Mouse (Mus musculus) liver, embryonic 11.5 days (tissue): ENCODE measurements around the gene Slc25a22. TPM values are rescaled to one million over a fixed set of nuclear protein-coding genes. Genes with fewer than 3 reads are reported as not detected.

Experiments used
- ATAC-seq: fragments of 200-750 bp; cut with Nextera tagmentation; replicated peaks from 2 replicates; pipeline ENCODE4 v1.8.0; 2017; ENCODE audit warnings: moderate number of reproducible peaks, mild to moderate bottlenecking, moderate TSS enrichment, moderate library complexity; ENCODE audit not compliant: low FRiP score
- DNase-seq: peaks from one replicate; pipeline ENCODE4 v3.0.0-alpha.2; 2017; ENCODE audit warnings: low spot score
- H3K27ac ChIP-seq: fragments of 300-500 bp; sonication (generic); 2 replicates; pipeline ENCODE4 v1.5.1; 2014; ENCODE audit warnings: mild to moderate bottlenecking, low read depth, low read length, control low read depth
- H3K27me3 ChIP-seq: fragments of 300-500 bp; sonication (generic); replicated peaks from 2 replicates; pipeline ENCODE4 v1.6.1; 2014; ENCODE audit warnings: low read length, mixed read lengths; ENCODE audit not compliant: control insufficient read depth, insufficient read depth
- H3K36me3 ChIP-seq: fragments of 300-500 bp; sonication (generic); 2 replicates; pipeline ENCODE4 v1.6.1; 2014; ENCODE audit warnings: mild to moderate bottlenecking, low read length, moderate library complexity, mixed read lengths; ENCODE audit not compliant: control insufficient read depth, insufficient read depth
- H3K4me1 ChIP-seq: fragments of 300-500 bp; sonication (generic); replicated peaks from 2 replicates; pipeline ENCODE4 v1.6.1; 2014; ENCODE audit warnings: low read length, mixed read lengths; ENCODE audit not compliant: control insufficient read depth, insufficient read depth
- H3K4me2 ChIP-seq: fragments of 300-500 bp; sonication (generic); 2 replicates; pipeline ENCODE4 v1.6.1; 2014; ENCODE audit warnings: mild to moderate bottlenecking, control low read depth, moderate library complexity
- H3K4me3 ChIP-seq: fragments of 300-500 bp; sonication (generic); 2 replicates; pipeline ENCODE4 v1.5.1; 2014; ENCODE audit warnings: low read depth, low read length, control low read depth
- H3K9ac ChIP-seq: fragments of 300-500 bp; sonication (generic); 2 replicates; pipeline ENCODE4 v1.6.1; 2014; ENCODE audit warnings: low read depth, low read length, control low read depth
- H3K9me3 ChIP-seq: fragments of 300-500 bp; sonication (generic); 2 replicates; pipeline ENCODE4 v1.6.1; 2016; ENCODE audit warnings: low read length, inconsistent platforms, mixed read lengths; ENCODE audit not compliant: control insufficient read depth
- WGBS: fragments of 180-500 bp; shearing (Covaris S2); extraction: QIAGEN DNeasy Blood & Tissue Kit; methylation state at CpG from one replicate; pipeline ENCODE4 v1.1.7; 2014; 5-methylcytosine and 5-hydroxymethylcytosine counted together
- polyA plus RNA-seq: library from polyadenylated mRNA; unstranded; fragments of >200 nt; fragmentation: Nextera tagmentation; extraction: Ambion mirVana; gene quantifications from 2 replicates; pipeline ENCODE4 v1.2.1, GENCODE M21; 2014

The Slc25a22 gene
- polyA plus RNA-seq, 1 experiment from 2014 or later, result 36.9 TPM

DNA sequence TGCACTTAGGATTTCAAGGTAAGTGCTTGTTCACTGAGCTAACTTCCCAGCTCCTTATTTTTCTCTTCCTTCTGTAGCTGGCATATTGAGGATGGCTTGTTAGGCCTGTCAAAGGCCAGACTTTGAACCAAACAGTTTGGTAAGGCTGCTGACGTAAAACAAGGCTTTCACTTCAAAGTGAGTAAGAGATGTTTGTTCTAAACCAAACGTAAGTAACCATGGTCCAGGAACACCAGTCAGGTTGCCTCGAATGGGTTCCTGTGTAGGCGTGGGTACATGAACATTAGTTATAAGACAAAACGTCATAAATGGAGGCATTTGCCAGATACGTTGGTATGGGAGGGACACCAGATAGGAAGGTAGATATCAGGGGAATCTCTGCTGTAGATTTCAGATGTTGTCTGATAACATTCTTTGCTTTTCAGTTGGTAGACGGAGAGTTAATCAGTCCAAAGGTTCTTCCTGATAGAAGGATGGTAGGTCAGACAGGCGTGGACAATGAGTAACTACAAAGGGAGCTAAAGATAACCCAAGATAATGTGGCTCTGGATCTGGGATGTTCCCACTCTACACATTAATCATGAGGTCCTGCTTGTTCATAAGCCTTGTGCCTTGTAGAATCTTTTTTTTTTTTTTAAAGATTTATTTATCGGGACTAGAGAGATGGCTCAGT is 17.5 kb downstream of the Slc25a22 start:
- Histone ChIP-seq H3K9me3 (no peaks in the 10 kb centered on the region), H3K27me3 (no peaks in the 10 kb centered on the region), H3K4me1 (no peaks in the 10 kb centered on the region), H3K27ac (peak overlapping the region; percentile 30), H3K36me3 (no peaks in the 10 kb centered on the region), H3K4me2 (no peak overlapping the region), H3K9ac (no peak overlapping the region), H3K4me3 (no peak overlapping the region)
- no peak for DNase-seq
- 65% methylated on average over 9 of the region's 9 CpGs for WGBS
- no peak for ATAC-seq

DNA sequence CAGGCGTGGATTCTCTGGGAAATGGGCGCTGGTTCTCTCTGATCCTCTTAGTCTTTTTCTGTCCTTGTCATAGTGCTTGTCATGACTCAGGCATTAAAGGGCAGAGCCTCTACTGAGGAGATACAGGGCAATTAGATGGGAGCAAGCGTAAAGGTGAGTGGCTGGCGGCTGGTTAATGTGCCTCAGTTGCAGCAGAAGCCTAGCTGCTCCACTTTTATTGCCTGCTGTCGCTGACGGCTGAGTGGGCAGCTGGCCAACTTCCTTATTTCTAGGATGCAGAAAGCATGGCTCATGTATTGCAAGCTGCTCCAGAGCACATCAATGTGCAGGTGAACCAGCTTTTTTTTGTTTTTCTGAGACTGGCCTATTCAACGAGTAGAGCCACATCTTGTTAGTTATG is 18.7 kb downstream of the Slc25a22 start:
- H3K36me3 ChIP-seq, result no peaks in the 10 kb centered on the region
- DNase-seq (no peak), ATAC-seq (no peak)
- peaks cover 6% of the 10 kb centered on the region; the same call in 1 of the 2 replicates for H3K4me1 ChIP-seq
- 68% methylated on average over 7 of the region's 7 CpGs for WGBS
- no peak overlapping the region for H3K27ac ChIP-seq
- no peaks in the 10 kb centered on the region for H3K9me3 ChIP-seq
- no peak overlapping the region for H3K4me3 ChIP-seq
- H3K27me3 ChIP-seq, result no peaks in the 10 kb centered on the region
- no peak overlapping the region for H3K9ac ChIP-seq
- H3K4me2 ChIP-seq, result no peak overlapping the region

DNA sequence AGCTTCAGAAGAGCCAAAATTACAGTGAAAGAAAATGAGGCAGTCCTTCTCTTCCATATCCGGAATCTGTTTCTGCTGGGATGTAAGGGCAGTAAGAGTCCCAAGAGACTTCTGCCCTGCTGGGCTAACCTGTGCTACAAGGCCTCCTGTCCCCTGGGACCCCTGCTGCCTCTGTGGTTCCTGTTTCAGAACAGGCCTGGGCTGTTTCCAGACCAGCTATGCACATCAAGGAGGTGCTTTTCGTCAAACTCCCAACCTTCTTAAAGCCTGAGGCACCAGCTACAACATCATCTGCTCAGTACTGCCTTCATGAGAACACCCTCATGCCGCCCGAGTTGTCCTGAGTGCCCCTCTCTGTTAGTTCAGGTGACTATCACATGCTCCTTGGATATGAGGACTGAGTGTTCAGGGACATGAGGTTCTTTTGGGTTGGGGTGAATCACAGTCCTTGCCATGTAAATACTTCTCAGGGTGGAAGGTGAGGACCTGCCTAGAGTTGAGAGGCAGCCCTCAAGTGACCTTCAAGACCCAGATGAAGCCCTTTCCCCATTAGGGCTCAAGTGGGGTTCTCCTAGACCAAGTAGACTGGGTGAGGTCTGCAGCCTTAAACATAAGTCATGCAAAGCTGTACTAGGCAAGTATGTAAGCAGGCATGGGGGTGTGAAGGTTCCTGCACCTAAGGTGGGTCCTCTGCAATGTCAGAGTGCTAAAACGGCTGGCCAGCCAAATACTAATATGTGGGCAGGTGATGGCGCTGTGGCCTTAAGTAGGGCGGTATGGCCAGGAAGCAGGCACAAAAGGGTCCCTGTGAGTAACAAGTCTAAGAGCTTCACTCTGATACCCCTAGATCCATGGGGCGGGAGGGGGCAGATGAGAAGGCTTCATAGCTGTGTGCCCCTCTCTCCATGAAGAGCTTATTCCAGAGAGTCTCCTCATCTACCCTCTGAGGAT is 19.7 kb downstream of the Slc25a22 start:
- 66% methylated on average over 8 of the region's 8 CpGs for WGBS
- H3K27ac ChIP-seq, result no peak overlapping the region
- no peak for ATAC-seq

DNA sequence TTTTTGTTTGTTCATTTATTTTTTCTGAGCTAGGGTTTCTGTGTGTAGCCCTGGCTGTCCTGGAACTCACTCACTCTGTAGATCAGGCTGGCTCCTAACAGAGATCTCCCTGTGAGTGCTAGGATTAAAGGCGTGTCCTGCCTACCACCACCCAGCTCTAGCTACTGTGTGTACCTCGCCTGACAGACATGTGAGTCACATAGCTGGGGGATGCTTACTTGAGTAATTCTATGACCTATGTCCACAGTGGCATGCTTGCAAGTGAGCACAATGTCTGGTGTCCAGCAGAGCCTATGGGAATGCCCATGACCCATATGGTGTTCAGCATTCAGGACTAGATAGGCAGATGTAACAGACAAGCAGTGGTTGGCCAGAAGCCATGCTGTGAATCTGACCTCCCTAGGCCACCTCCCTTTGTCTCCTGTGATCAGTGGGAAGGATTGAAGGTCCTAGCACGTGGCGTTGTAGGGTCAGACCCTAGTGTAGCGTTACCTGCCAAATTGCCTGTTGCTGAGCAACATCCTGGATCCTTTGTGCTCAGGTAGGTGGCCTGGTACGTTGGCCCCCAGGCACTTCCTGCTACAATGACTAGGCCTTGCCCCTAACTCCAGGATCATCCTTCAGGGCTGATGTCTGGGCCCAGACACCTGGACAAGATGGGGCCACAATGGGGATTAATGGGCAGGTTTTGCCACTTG is 21.4 kb downstream of the Slc25a22 start:
- Histone ChIP-seq H3K27me3 (no peaks in the 10 kb centered on the region), H3K9ac (no peak overlapping the region), H3K4me2 (no peak overlapping the region), H3K27ac (no peak overlapping the region), H3K4me1 (peaks cover 14% of the 10 kb centered on the region), H3K4me3 (no peak overlapping the region), H3K36me3 (no peaks in the 10 kb centered on the region), H3K9me3 (no peaks in the 10 kb centered on the region)
- 80% methylated on average over 6 of the region's 6 CpGs for WGBS
- ATAC-seq, result no peak
- DNase-seq, result no peak

More for the DNA sequence above, 19.7 kb downstream of the Slc25a22 start:
- no peaks in the 10 kb centered on the region for H3K36me3 ChIP-seq
- H3K4me1 ChIP-seq, result peaks cover 10% of the 10 kb centered on the region
- no peaks in the 10 kb centered on the region for H3K9me3 ChIP-seq
- DNase-seq, result no peak
- H3K9ac ChIP-seq, result no peak overlapping the region
- no peak overlapping the region for H3K4me2 ChIP-seq
- no peak overlapping the region for H3K4me3 ChIP-seq
- H3K27me3 ChIP-seq, result no peaks in the 10 kb centered on the region

DNA sequence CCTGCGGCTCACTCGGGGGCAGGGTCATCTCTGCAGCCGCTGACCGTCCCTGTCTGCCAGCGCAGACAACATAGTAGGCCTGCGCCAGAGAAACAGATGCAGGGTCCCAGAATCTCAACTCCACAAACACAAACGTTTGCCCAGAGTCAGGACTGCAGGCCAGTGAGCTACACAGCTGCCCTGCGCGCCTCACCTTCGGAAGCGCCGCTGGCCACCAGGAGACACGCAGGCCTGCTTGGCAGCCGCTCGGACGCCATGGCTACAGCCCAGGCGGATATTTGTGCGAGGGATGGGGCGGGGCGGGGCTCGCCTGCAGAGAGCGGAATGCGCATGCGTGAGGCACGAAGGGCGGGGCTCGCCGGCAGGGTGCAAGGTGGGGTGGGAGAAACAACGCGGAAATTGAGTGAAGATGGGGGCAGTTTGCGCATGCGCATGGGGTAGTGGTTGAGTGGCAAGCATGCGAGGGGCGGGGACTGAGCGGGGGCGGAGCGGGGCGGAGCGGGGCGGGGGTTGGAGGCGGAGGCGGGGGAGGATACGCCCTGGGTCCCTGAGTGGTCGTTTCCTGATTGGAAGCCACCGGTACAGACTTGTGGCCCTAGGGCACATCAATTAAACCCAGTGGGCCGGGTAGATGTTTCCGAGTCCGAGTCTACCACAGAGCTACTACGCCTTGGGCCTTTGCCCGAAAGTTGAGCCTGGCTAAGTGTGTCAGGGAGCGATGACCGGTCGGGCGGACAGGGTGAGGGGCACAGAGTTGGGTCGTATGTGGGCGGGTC is 23.7 kb downstream of the Slc25a22 start, which contains the start of gene Gatd1:
Gatd1 (minus strand) TSS at position 328 of the 776 bp plus-strand sequence.
- Histone ChIP-seq H3K9ac (peak within 1 kb of the TSS; percentile 88), H3K4me2 (peak within 1 kb of the TSS; percentile 92), H3K27ac (peak within 1 kb of the TSS; percentile 69; the same call in 1 of the 2 replicates), H3K4me1 (peaks cover 14% of the 10 kb centered on the region), H3K4me3 (peak within 1 kb of the TSS; percentile 82), H3K36me3 (peaks cover 5% of the 10 kb centered on the region; the same call in 1 of the 2 replicates), H3K9me3 (no peaks in the 10 kb centered on the region), H3K27me3 (no peaks in the 10 kb centered on the region)
- ATAC-seq, result peak; percentile 91
- under 1% methylated on average over 55 of the region's 56 CpGs for WGBS
- DNase-seq, result peak; percentile 100

DNA sequence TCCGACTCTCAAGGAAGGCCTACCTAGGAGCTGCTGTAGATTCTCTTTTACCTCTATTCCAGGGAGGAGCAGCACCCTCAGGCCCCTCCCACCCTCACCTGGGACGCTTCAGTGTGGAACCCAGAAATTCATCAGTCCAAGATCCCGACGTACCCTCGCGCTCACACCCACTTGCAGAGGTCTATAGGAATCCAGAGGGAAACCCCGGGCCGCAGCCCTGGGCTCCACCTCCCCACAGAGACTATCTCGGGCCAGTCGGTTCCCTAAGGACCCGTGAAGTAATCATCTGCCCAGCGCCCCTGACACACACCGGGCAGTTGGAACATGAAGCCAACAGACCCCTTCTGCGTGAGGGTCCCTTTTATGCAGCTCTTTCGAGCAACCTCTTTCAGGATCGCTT is 24.4 kb downstream of the Slc25a22 start:
- H3K4me3 ChIP-seq, result peak overlapping the region; percentile 82
- peak; percentile 27 for ATAC-seq
- H3K27ac ChIP-seq, result peak overlapping the region; percentile 69; the same call in 1 of the 2 replicates
- no peaks in the 10 kb centered on the region for H3K9me3 ChIP-seq
- 4% methylated on average over 16 of the region's 16 CpGs for WGBS
- H3K9ac ChIP-seq, result peak overlapping the region; percentile 88
- H3K36me3 ChIP-seq, result peaks cover 5% of the 10 kb centered on the region; the same call in 1 of the 2 replicates
- H3K4me1 ChIP-seq, result peaks cover 14% of the 10 kb centered on the region
- DNase-seq, result peak; percentile 40
- H3K4me2 ChIP-seq, result peak overlapping the region; percentile 92
- no peaks in the 10 kb centered on the region for H3K27me3 ChIP-seq

DNA sequence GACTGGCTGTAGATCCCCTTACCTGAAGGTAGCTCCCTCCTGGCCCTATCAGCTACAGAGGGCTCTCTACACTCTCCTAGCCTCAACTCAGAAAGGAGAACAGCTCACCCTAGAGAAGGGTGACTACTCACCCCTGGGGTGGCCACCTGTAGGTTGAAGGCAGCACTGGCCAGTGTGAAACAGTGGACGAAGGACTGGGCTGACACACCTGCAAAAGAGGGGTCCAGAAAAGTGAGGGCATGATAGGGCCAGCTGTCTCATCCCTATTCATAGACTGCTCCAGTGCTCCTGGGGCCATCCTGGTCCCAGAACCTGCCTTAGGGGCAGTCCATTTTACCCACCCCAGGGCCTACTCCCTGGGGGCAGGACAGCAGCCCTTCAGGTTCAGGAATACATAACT is 26.0 kb downstream of the Slc25a22 start:
- Histone ChIP-seq H3K27me3 (no peaks in the 10 kb centered on the region), H3K36me3 (peaks cover 9% of the 10 kb centered on the region), H3K4me1 (peaks cover 14% of the 10 kb centered on the region), H3K9ac (no peak overlapping the region), H3K27ac (no peak overlapping the region), H3K4me3 (no peak overlapping the region), H3K4me2 (no peak overlapping the region), H3K9me3 (no peaks in the 10 kb centered on the region)
- DNase-seq, result no peak
- 88% methylated on average over 1 of the region's 1 CpGs for WGBS
- ATAC-seq, result no peak

DNA sequence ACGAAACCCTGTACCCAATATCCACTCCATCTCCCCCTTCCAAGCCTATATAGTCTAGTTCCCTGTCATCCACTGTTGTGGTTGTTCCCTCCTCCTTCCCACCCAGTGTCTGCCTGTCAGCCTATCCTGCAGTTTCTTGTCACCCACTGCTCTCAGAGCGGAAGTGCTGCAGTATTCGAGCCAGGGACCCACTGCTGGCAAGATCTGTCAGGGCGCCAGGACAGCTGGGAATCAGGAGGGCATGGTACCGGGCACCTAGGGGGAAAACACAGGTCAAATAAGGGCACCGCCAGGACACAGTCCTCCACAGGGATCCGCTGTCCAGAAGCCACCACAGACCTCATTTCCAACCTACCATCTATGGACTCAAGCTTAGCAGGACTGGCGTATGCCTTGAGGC is 27.1 kb downstream of the Slc25a22 start:
- Histone ChIP-seq H3K27me3 (no peaks in the 10 kb centered on the region), H3K4me1 (peaks cover 14% of the 10 kb centered on the region), H3K4me2 (no peak overlapping the region), H3K27ac (no peak overlapping the region), H3K9me3 (no peaks in the 10 kb centered on the region), H3K4me3 (no peak overlapping the region), H3K9ac (no peak overlapping the region), H3K36me3 (peaks cover 9% of the 10 kb centered on the region)
- WGBS, result 91% methylated on average over 8 of the region's 8 CpGs
- DNase-seq (no peak), ATAC-seq (no peak)
